22 mouse cellular contexts compared by ENCODE assay signal in genomic region chr3:66332401-66332729, GRCm38 (mm10). TPM values are rescaled to one million over a fixed set of nuclear protein-coding genes. Genes with fewer than 3 reads are reported as not detected.
DNase-seq lines count a peak whose midpoint lies in the region; ATAC-seq lines count a peak whose summit lies in the region.
"Had no signal": no experiment of that assay in that cellular context is flagged by ENCODE, and none has a peak within 500 bp of the region (broad histone marks: within the 10 kb centered on the region; RNA-seq: fewer than 3 reads in every experiment).

No protein-coding gene starts in this region.

- WGBS in neural tube, embryonic 14.5 days = 81% methylated on average over 9 of the region's 9 CpGs
- 51% methylated on average over 9 of the region's 9 CpGs for WGBS in limb, embryonic 12.5 days

- H3K27me3 ChIP-seq in neural tube, embryonic 14.5 days (ENCODE audit: control insufficient read depth, insufficient read depth, low read length) = no peaks in the 10 kb centered on the region
- H3K27me3 ChIP-seq in limb, embryonic 12.5 days = 0 out of 2 replicates have a peak, but pooled peaks cover 3% of the 10 kb centered on the region
- H3K27me3 ChIP-seq: embryonic facial prominence, embryonic 12.5 days; embryonic facial prominence, embryonic 15.5 days had no signal

- no peak overlapping the region for H3K4me2 ChIP-seq in neural tube, embryonic 14.5 days (ENCODE audit: low read depth, low read length)
- H3K4me2 ChIP-seq in limb, embryonic 12.5 days = no peak overlapping the region
- H3K4me2 ChIP-seq: embryonic facial prominence, embryonic 12.5 days; embryonic facial prominence, embryonic 15.5 days; heart, embryonic 11.5 days; hindbrain, embryonic 14.5 days had no signal

- DNase-seq in neural tube, embryonic 10.5 days (ENCODE audit: extremely low spot score, low spot score) = no peak
- peak; percentile 51 for DNase-seq in forelimb bud, embryonic 11.5 days (ENCODE audit: low read depth, low spot score)
- DNase-seq in left cerebral cortex, postnatal 25 days (ENCODE audit: low spot score in 2 of 2) = no peak
- DNase-seq in cerebellum, postnatal 36 days = no peak

- no peaks in the 10 kb centered on the region for H3K9me3 ChIP-seq in neural tube, embryonic 14.5 days (ENCODE audit: control insufficient read depth, low read length)
- H3K9me3 ChIP-seq in limb, embryonic 12.5 days = no peaks in the 10 kb centered on the region
- H3K9me3 ChIP-seq: embryonic facial prominence, embryonic 12.5 days; embryonic facial prominence, embryonic 15.5 days had no signal

- H3K4me3 ChIP-seq in neural tube, embryonic 14.5 days (ENCODE audit: low read depth, low read length) = no peak overlapping the region
- H3K4me3 ChIP-seq in limb, embryonic 12.5 days (replicated peaks) = no peak overlapping the region
- H3K4me3 ChIP-seq: embryonic facial prominence, embryonic 12.5 days; embryonic facial prominence, embryonic 15.5 days; heart, adult 2 months had no signal

- peak; percentile 35 for ATAC-seq in neural tube, embryonic 14.5 days (ENCODE audit: low read depth)
- ATAC-seq in limb, embryonic 12.5 days (ENCODE audit: insufficient number of reproducible peaks, insufficient read depth, low FRiP score, low TSS enrichment, low read depth) = peak; percentile 50; the same call in 1 of the 2 replicates
- ATAC-seq: activated CD4-positive, CD25-positive, alpha-beta regulatory T cell, adult 4 months; CD4-positive, CD25-positive, alpha-beta regulatory T cell, adult 4 months; inflammation-experienced regulatory T-cells, adult 6 months; intestine, embryonic 16.5 days had no signal

- intact Hi-C loops in left cerebral cortex, postnatal 25 days (cut with DNase I) = loop anchor here (2.0 to 5.0 kb wide), 2 partner anchors 935 to 1012 kb away; no protein-coding TSS in a partner anchor

- no peaks in the 10 kb centered on the region for H3K36me3 ChIP-seq in neural tube, embryonic 14.5 days (ENCODE audit: control insufficient read depth, insufficient read depth, low read length)
- no peaks in the 10 kb centered on the region for H3K36me3 ChIP-seq in limb, embryonic 12.5 days
- H3K36me3 ChIP-seq: embryonic facial prominence, embryonic 12.5 days; embryonic facial prominence, embryonic 15.5 days had no signal

- H3K27ac ChIP-seq in neural tube, embryonic 14.5 days (ENCODE audit: low read depth, low read length) = no peak overlapping the region
- H3K27ac ChIP-seq in limb, embryonic 12.5 days = peak overlapping the region; percentile 64; the same call in 1 of the 2 replicates
- H3K27ac ChIP-seq: embryonic facial prominence, embryonic 12.5 days; embryonic facial prominence, embryonic 15.5 days; heart, adult 2 months; hindbrain, embryonic 14.5 days; hindbrain, postnatal 0 days had no signal

- H3K9ac ChIP-seq in neural tube, embryonic 14.5 days (replicated peaks; ENCODE audit: low read depth, low read length) = no peak overlapping the region
- no peak overlapping the region for H3K9ac ChIP-seq in limb, embryonic 12.5 days (replicated peaks)
- H3K9ac ChIP-seq: embryonic facial prominence, embryonic 12.5 days; embryonic facial prominence, embryonic 15.5 days; forebrain, postnatal 0 days; hindbrain, embryonic 14.5 days had no signal

- no peaks in the 10 kb centered on the region for H3K4me1 ChIP-seq in neural tube, embryonic 14.5 days (ENCODE audit: control insufficient read depth, insufficient read depth, low read length)
- H3K4me1 ChIP-seq in limb, embryonic 12.5 days (replicated peaks) = peaks cover 10% of the 10 kb centered on the region; the same call in 1 of the 2 replicates
- H3K4me1 ChIP-seq: embryonic facial prominence, embryonic 12.5 days; embryonic facial prominence, embryonic 15.5 days had no signal

RNA-seq across cellular contexts. Expression of gene Veph1, which starts 35.7 kb away (rescaled TPM):
- 5.8 and 6.1 TPM in 2 replicates for polyA plus RNA-seq in neural tube, embryonic 14.5 days (2014; fragmentation: Nextera tagmentation; extraction: Ambion mirVana)
- 0.92 and 2.3 TPM in 2 replicates for polyA plus RNA-seq in limb, embryonic 12.5 days (2016; fragmentation: Nextera tagmentation; extraction: Ambion mirVana)
- total RNA-seq in left cerebral cortex, postnatal 25 days (2021) = under 1 TPM in 1 of 2 experiments, not detected in 1; 0.14 TPM
- total RNA-seq: common myeloid progenitor, adult 5-6 weeks; gastrocnemius, postnatal 36 days; granulocyte monocyte progenitor cell, adult 5-6 weeks; heart, adult 2 months; heart, postnatal 25 days had no signal
- polyA plus RNA-seq: activated CD4-positive, CD25-positive, alpha-beta regulatory T cell, adult 4 months; C2C12; CD4-positive, CD25-positive, alpha-beta regulatory T cell, adult 4 months; inflammation-experienced regulatory T-cells, adult 6 months had no signal
